Mouse (Mus musculus) skeletal muscle tissue, adult 2 months (tissue): ENCODE data around the gene Bst1.
A peak's percentile ranks its signal among the peaks of the same experiment; 100 is the strongest.

Source experiments
- DNase-seq: peaks from one replicate; pipeline ENCODE4 v3.0.0-alpha.2; 2012; ENCODE audit warnings: low read depth, low spot score

Gene Bst1

DNA sequence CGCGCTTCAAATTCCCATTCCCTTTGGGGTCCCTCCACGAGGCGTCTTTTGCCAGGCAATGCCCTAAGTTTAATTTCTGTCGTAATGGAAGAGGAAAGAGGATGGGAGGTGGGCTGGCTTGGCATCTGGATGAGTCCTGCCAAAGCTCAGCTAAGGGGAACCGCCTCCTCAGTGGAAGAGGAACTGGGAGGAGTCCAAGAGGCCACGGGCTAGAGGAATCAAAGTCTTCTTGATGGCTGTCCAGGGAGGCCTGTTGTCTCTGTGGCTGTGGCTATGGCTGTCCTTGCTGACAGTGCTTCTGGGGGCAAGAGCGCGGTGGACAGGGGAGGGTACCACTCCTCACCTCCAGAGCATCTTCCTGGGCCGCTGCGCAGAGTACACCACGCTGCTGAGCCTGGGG is at the start of gene Bst1:
Gene Bst1, plus strand, starts transcription at position 191 of the 400 bp plus-strand sequence.
- no peak for DNase-seq

DNA sequence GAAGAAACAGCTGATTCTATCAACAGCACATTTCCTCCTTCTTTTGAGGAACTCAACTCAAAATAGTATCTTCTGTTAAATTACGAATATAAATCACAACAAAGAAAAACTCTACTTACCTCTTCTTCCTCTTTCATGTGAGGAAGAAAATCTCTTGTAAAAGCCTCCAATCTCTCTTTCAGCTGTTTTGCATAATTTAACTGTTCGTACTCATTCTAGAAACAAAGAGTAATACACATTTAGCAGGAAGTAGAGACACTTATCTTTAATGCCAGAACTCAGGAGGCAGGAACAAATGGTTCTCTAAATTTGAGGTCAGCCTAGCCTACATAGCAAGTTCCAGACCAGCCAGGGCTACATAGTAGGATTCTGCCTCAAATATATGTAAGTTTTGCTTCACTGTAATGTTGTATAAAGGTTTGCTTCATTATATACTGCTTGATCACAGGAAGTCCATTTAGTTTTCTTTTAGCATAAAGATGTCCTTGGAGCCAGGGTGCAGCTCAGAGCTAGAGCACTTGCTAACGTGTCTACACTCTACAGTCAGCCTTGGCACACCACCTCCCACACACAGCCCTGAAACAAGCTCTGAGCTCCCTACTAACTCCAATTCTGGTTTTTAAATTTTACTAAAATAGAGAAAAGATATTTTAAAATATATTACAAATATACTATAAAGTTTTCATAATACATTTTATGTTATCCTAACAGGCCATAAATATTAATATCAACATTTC is 47.9 kb upstream of the Bst1 start:
- DNase-seq: no peak

DNA sequence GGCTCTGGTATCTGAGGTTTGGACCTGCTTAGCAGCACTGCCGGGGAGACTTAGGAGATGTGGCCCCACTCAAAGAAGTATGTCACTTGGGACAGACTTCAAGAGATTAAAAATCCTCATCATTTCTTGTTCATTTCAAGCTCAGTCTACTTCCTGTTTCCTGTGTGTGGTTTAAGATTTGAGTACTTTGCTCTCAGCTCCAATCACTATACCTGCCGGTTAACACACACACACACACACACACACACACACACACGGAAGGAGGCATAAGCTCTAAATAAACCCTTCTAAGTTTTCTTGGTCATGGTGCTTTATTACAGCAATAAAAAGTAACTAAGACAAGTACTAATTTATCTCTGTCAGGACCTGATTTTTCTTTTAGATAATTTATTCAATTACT is 47.1 kb upstream of the Bst1 start:
- no peak for DNase-seq

DNA sequence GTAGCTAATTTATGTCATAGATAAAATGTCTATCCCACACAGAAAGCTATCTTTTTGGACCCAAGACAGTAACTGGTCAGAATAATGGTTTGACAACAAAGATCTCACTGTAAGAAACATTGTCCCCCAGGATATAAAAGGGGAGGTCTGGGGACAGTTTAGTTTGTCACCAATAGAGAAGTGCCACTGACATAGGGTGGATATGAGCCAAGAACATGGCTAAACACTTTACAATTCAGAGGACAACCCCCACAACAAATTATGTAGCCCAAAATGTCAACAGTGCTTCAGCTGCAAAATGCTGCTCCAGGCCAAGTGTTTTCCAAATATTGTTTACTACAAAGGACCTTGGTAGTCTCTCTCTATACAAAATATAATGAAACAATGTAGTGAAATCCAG is 42.3 kb upstream of the Bst1 start:
- DNase-seq: no peak

DNA sequence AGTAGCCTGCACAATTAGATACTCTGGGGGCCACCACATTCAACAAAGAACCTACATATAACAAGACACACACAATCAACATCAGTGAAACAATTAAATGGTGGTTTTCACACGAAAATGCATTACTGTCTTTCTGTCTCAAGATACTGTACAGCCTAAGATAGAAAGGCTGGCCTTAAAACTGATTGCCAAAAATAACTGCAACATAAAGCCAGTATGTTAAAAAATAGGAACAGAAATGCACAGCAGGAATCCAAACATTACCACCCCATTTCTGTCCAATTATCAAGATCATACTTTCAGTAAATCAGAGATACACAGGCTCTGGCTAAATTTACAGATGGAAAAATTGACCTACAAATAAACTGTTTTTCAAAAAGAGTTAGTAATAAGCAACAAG is 41.7 kb upstream of the Bst1 start:
- DNase-seq: no peak

DNA sequence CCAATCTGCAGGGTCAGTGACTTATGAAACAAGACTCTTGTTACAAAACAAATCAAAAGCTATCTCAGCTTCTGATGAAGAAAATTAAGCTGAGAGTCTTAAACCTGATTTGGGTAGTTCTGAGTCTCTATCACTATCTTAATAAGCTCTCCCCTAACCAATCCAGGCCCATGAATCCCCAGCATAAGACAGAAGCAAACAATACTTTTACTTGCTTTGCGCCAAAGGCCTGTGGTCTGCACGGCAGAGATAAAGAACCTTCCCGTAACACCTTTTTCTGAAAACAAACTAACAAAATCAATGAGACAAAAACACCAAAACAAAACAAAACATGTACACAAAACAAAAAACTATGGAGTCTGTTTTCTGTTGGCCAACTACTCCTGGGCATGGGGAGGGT is 40.1 kb upstream of the Bst1 start:
- DNase-seq: no peak

DNA sequence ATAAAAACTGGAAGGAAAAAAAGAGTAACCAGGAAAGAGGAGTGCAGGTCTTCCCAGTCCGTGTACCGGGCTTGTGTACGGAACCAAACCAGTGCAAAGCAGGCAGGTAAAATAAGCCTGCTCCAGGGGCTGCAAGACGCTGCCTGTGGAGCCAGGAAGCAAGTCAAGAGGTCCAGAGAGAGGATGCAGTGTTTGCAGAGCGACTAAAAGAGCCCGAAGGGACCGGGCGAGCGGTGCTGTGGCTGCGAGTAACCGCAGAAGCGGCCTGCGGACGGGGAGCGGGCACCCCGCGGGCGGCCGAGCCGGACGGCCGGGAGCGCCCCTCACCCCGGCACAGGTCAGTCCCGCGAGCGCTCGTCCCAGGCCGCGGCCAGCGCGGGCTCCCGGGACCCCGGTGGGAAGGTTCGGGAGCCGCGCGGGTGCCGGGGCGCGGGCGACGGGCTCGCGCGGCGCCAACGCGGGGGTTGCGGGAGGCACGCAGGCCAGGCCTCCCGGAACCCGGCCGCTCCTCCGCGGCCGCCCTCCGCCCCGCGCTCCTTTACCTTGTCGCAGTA is 37.2 kb upstream of the Bst1 start:
- DNase-seq: no peak

DNA sequence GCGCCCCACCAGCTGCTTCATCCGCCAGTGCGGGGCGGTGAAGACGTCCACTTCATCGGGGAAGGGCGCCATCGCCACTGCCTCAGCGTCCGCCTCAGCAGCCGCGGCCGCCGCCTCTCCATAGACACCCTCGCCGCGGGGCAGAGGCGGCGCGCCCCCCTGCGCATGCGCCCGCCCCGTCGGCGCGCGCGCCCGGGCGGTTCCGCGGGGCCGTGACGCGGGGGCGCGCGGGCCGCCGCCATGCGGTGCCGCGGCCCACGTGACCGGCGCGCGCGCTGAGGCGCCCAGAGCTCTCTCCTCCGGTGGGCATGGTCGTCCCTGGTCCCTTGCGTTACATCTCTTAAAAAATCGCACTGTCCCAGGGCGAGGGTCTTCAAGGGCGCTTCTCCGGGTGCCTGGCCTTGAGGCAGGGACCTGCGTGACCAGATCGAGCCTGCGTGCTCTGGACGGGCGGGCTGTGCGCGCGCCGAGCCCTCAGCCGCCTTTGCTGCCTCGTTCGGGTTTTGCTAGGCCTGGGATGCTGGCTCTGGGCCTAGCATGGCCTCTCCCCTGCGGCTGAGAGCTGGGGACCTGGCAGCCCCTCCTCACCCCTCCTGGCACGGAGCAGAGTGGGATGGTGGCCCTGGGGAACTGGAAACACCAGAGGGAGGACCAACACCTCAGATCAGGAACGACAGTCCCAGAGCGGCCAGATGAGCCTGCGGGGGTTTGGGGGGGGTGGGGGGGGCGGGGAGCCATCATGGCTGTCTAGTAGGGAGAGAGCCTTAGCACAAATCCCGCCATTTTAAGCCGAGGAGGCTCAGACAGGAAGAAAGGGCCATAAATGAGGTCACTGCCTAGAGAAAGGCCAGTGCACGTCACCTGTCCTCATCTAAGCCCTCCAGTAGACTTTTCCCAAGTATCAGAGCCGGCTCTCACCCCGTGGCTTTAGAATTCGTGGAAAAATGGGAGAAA is 36.4 kb upstream of the Bst1 start:
- peak; percentile 38 for DNase-seq

DNA sequence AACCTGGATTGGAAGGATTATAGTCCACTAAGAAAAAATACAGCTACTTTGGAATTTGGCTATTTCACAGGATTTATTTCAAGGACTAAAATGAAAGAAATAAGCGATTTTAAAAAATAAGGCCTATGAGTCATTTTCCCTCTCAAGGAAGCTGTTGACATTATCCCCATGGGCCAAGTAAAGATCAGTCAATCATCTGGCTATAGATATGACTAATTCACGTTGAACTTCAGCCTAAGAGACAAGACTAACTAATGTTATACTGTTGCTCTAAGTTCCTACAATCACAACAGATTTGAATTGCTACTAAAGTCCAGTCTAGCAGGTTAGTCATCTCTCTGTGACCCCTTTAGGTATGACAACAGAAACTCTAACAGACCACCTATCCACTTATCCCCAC is 34.7 kb upstream of the Bst1 start:
- DNase-seq: no peak

DNA sequence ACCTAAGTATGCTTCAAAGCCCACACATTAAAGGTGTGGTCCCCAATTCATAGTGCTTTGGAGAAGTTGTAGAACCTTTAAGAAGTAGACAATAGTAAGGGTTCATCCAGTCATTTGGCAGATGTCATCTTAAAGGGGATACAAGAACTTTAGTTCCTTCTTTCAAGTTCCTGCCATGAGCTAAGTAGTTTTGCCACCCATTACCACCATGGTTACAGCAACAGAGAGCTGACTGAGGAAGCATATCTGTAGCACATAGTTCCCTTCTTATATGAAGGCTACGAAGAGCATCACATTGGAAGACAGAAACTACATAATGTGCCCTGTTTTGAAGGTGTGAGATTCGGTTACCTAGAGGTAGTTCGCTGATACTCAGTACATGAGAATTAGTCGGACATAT is 32.1 kb upstream of the Bst1 start:
- DNase-seq: no peak

DNA sequence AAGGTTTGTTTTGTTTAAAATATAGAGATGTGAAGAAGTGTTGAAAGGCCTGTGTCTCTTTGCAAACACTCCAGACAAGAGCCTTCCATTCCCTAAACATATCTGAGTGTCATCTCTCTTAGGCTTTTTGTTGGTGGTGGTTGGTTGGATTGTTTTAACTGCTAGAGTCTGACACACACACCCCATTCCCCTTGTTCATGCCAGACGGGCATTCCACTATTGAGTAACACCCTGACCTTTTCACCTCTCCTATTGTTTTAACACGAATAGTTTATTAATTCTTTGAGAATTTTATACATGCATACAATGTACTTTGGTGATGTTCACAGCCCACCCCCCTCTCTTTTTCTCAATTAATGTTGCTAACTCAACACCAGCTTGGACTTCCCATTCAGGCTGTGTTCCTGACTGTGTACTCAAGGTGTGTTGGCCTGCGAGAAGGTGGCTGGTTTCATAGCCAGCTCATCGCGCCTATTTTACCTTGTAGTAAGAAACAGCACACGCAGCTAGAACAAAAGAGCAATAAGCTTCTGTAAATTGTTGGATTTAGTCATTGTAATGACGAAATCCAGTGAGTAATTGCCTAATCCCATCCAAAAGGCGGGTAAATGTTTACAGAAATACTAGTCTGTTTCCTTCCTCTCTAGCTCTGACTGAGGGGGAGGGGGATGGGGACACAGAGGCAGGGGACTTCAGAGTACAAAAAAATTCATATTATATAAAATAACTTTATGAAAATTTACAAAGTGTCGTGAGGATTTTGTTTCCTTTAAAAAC is 30.5 kb upstream of the Bst1 start:
- no peak for DNase-seq

DNA sequence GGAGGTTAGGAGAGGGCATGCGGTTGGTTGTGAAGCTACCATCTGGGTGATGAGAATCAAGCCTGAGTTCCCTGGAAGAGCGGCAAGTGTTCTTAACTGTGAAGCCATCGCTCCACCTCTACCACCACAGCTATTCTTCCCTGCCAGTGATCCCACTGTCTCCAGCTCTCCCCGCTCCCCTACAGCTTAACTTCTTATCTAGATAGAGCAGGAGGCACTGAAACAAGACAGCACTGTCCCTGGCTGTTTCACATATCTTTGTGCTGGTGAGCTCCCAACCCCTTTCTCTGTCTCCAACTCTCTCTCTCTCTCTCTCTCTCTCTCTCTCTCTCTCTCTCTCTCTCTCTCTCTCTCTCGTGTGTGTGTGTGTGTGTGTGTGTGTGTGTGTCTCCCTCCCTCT is 26.3 kb upstream of the Bst1 start:
- no peak for DNase-seq

DNA sequence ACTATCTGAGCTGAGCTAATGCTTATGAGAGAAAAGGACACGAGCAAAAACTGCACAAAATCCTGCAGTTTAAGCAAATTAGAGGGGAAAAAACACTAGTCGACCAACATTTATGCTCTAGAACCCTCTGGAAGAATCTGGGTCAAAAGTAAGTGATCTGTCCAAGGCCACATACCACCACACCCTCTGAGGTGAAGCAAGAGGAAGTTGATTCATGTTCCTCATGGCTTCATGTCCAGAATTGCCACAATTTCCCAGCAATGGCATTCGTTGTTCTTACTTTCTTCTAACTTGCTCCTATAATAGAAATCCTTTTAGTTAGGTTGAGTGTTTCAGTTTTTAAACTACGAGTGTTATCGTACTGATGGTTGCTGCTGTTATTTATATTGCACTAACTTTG is 19.2 kb upstream of the Bst1 start:
- DNase-seq: no peak

DNA sequence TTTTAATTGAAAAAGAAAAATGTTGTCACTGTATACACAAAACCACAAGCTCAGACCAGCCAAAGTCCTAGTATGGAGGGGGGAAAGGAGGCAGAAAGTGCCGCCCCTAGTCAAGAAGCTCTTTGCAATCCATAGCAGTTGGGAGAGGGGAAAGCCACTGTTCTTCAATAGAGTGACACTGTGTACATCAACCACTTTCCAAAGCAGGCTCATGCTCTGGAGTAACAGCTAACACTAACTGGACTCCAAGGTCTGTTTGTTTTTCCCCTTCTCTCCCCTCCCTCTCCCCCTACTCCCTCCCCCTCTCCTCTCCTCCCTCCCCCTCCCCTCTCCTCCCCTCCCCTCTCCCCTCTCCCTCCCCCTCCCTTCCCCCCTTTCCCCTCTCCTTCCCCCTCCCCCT is 18.0 kb upstream of the Bst1 start:
- no peak for DNase-seq

DNA sequence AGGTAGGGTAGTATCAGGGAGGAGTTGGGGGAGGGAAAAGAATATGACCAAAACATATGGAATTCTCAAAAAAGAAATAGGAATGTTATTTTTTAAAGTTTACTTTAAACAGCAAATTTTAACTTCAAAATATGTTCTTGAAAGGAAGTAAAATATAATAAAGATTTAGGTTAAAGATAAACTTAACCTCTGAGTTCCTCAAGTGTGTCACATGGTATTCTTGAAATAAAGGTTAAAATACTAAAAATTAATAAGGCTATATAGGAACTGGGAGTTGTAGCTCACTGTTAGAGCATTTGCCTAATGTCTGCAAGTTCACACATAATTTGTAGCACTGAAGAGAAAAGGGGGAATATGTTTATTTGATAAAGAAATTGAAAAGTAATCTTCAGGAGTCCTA is 17.4 kb upstream of the Bst1 start:
- no peak for DNase-seq

DNA sequence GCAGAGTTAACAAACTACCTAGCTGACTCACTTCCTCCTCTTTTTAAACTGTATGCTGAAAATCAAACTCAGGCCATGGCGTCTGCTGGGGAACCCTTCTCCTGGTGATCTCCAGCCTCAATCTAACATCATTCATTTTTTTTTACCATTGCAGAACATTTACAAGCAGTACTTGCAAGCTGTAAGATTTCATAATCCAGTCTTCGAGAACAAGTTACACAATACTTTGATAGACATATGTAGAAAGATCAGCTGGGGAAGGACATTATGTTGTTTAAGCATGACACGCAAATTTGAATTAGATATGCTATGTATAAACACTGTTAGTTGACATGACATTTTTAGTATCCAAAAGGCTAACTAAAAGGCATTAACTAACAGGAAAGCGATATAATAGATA is 16.9 kb upstream of the Bst1 start:
- no peak for DNase-seq

DNA sequence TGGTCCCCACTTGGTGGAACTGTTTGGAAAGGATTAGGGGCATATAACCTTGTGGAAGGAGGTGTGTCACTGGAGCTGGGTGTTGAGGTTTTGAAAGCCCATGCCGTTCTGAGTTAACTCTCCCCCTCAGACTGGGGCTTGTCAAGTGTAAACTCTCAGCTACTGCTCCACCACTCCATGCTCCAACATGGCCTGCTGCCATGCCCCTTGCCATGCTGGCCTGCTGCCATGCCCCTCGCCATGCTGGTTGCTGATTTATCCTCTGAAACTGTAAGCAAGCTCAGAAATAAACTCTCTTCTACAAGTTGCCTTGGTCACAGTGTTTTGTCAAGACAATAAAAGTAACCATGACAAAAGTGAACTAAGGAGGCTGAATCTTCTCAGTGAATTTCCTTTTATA is 13.3 kb upstream of the Bst1 start:
- no peak for DNase-seq

DNA sequence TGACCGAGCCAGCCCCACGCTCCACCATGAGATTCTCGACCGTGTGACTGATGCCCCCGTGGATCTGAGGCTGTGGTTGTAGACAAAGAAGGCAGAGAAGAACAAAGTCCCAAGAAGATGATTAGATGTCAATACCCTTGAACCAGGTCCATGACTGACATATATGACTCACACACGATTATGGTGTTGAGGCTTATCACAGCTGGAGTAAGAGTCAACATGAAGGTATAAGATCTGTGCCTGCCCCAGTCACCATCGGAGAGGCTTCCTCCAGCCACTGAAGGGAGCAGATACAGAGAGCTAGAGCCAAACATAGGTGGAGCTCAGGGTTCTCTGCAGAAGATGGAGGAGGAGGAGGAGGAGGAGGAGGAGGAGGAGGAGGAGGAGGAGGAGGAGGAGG is 12.3 kb upstream of the Bst1 start:
- DNase-seq: no peak

DNA sequence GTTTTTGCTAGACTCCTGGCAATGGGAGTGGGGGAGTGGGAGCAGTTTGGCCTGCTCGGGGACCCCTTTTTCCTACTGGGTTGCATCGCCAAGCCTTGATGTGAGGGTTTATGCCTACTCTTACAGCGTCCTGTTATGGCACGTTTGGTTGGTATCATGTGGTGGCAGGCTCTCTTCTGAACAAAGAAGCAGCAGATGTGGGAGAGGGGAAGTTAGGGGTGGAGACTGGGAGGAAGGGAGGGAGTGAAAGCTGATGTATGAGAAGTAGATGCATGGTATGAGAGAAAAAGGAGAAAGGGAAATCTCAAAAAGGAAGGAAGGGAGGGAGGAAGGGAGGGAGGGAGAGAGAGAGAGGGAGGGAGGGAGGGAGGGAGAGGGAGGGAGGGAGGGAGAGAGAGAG is 11.8 kb upstream of the Bst1 start:
- DNase-seq: no peak

DNA sequence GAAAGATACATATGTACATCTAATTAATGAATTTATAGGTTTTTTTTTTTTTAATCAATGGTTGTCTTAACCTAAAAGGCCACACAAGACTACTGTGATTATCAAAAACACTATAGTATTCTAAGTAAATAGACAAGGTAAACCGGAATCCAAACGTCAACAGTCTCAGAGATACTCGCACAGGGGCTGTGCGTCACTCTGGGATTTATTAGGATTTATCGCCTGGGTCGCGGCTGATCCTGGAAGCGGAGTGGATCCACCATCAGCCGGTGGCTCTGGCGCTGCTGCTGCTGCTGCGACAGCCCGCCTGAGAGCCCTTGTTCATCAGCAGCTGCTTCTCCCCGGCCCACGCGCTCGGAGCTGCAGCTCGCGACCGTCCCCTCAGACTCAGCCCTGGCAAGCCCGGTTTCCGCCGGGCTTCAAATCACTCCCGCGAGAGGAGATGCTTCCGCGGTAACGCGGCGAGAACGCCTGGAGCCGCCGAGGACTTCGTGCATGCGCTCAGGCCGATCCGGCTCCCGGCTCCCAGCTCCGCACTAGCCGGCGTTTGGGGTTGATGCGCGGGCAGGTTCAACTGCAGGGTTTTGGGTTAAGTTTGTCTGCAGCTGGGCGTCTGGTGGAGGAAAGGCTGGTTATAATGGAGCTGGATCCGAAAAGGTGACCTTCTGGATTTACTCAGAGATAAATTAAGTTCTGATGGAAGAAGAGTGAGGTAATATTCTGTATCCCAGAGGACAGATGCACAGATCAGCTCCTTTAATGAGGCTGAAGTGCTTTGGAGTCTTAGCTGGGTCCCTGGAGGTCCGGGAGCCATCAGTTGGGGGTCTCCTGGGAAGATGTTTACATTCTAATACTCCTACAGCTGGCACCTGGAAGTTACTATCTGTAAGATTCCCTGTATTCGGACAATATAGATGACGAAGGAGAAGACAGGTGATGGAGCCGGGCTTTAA is 10.7 kb upstream of the Bst1 start:
- DNase-seq: peak; percentile 62
